Mouse (Mus musculus): ENCODE results near the gene Shh.
A peak's percentile ranks its signal among the peaks of the same experiment; 100 is the strongest.

Gene Shh

DNA sequence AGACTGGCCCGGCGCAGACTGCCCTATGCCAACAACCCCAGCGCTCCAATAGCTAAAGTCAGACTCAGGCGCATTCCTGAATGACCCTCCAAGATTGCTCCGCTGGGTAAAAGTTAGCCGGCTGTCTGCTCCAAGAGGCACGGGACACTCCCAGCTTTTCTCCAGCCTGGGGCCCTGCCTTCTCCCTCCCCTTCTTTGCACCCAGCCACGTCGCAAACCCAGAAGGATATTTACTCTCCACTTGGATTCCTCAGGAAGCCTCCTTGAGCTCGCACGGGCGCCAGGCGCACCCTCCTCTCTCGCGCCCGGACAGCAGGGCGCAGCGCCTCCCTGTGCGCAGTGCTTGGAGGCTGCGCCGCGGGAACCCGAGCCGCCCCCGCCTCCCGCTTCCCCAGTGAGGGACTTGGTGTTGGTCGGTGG is 8.2 kb downstream of the Shh start:
- DNase-seq, result no peak

DNA sequence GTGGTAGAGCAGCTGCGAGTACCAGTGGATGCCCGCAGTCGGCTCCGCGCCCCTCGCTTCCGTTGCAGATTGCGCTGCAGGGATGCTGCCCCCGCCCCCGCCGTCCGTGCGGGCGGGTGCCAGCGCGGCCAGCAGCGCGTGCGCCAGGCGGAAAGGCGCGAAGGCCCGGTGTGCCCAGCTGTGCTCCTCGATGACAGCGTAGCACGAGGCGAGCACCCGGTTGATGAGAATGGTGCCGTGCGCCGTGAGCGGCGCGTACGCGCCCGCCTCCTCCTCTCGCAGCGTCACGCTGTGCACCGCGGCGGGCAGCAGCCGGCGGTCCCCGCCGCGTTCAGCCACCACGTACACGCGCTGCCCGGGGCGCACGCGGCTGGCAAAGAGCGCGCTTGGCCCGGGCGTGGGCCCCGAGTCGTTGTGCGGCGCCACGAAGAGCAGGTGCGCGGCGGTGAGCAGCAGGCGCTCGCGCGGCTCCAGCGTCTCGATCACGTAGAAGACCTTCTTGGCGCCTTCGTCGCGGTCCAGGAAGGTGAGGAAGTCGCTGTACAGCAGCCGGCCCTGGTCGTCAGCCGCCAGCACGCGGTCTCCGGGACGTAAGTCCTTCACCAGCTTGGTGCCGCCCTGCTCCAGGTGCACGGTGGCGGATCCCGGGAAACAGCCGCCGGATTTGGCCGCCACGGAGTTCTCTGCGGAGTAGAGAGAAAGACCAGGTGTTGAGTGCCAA is 9.0 kb downstream of the Shh start:
- DNase-seq, result no peak

DNA sequence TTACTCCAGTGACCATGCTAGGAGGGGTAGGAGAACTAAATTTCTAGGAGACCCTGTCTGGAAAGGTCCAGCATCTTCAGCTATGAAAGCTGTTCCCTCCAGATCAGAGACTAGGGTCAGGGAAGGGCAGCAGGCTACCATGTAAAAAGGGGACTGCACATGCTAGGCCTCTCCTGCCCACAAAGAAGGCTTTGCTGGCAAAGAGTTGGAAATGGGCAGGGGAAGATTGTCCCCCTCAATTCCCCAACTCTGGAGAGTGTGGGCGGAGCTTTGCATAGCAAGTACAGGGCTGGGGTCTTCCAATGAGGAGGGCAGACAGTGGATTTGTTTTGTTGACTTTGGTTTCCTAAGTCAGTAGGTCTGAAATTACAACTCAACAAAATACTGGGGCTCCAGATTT is 10.7 kb downstream of the Shh start:
- DNase-seq, result no peak

DNA sequence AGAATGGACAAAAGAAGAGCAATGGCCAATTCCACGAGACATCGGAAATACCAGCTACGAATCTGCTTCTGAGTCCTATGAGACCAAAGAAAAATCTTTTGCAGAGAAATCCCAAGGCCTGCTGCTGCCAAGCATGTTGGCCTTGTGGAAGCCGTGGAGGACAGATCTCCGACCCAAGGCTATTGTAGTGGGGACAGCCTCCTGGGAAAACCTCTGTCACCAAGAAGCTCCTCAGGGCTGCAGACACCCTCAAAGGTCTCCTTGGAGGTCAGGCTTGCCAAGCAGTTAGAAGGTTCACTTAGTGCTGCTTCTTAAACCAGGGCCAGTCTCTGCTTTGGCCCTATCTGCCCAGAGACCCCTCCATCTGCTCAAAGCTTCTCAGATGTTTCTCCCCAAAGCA is 11.3 kb downstream of the Shh start:
- no peak for DNase-seq

DNA sequence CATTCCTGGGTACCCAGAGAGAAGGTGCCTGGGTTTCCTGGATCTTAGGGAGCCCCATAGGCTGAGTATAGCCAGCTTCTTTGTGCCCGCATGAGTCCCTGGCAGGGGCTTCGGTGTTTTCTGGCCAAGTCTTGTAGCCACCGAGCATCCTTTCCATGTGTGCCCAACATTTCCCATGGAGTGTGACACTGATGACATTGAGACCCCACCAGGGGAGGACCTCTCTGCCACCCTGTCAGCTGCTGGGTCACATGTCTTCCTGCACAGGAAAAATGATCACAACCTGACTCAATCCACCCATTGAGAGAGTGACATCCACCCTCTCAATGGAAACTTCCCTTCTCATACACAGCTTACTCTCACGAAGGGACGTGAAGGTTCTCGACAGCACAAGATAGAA is 12.5 kb downstream of the Shh start:
- DNase-seq, result no peak

DNA sequence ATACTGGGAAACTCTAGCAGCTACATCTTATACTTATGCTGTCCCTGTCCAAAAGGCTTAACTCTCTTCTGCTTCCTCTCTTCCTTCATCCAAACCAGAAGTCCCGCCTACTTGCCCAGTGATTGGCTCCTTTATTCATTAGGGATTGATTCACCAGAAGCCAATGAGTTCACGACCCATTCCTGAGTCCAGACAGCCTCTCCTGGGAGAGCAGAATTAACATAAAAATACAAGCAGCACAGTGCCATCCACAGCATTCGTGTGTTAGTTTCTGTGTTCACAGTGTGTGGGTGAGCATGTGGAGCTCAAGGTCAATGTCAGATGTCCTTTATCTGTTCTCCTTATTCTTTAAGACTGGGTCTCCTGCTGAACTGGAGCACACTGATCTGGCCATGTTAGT is 13.5 kb downstream of the Shh start:
- no peak for DNase-seq

DNA sequence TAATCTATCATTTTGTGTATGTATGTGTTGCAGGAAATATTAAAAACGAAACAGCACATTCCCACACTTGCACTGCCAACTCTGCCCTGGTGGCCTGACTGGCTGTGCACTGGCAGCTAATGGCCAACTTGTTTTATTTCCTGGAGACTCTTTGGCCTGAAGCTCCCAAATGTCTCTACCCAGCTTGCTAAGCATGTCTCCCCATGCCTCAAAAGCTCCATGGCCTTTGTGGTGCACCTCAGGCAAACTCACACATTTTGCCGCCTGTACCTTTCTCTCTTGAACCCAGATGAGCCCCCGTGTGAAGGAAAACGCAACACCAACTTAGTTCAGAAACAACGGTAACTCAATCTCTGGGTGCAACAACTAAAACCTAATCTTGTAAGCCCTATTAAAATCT is 14.0 kb downstream of the Shh start:
- DNase-seq, result no peak

DNA sequence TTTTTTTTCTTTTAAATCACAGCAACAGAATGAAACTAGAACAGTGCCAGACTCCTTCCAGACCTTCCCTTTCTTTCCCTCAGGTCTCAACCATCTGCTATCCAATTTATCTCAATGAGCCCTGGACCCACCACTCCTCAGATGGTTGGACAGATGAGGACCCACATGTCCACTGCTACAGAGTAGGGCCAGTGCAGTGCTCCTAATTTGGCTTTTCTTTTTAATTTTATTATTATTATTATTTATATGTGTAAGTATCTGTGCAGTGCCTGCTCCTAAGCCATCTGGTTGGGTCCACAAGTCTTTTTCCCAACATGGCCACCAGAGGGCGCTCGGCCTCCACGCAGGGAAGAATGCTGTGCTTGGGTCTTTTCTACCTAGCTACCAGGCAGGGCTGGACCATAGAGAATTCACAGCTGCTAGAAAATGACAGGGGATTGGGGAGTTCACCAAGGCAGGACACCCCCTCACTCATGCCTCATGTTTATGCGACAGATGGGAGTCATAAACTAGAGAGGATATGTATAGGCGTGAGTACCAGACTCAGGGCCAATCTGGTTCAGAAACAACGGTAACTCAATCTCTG is 15.9 kb downstream of the Shh start:
- DNase-seq, result peak; percentile 66

DNA sequence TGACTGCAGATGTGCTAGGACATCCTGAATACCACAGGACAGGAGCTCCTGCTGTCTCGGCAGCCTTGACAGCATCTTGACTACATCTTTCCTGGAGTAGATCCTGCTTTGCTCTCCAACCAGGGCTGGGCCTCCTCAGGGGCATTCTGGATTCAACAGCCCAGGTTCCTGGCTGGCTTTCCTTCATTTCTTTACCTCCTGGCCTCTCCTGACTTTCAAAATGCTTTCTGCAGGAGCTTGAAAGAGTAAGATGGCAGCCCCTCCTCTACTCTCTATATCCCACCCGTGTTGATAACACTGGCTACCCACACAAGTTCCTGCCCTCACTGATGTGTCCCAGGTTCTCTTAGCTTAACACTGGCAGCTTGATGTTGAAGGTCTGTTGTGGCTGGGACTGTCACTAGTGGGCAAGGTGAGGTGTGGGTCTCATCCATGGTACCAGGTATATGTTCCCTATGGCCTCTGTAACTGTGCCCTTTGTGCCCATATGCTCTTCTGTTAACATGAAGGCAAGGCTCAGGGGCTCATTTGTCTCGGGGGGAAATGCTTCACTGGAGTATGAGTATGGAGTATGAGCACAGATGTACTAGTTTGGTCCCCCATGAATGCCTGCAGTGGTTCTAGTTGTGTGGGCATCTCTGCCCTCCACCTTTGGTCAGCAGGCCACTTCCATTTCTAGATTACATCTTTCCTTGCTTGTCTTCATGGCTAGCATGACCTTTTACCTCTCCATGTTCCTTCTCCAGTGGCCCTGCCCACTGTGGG is 16.7 kb downstream of the Shh start:
- no peak for DNase-seq

DNA sequence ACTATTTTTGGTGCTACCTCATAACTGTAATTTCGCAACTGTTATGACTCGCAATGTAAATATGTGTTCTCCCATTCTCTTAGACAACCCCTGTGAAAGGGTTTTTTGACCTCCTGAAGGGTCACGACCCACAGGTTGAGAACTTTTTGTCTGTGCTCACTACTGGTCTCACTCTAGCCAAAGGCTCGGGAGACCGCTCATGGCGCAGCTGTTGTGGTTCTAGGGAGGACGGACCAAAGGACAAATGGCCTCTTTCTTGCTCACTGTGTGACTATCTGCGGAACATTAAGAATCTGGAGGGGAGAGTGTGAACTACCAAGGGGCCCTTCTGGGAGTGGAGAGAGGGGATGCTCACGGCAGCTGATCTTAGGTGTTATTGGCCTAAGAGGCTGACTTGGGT is 41.1 kb downstream of the Shh start:
- DNase-seq, result no peak

DNA sequence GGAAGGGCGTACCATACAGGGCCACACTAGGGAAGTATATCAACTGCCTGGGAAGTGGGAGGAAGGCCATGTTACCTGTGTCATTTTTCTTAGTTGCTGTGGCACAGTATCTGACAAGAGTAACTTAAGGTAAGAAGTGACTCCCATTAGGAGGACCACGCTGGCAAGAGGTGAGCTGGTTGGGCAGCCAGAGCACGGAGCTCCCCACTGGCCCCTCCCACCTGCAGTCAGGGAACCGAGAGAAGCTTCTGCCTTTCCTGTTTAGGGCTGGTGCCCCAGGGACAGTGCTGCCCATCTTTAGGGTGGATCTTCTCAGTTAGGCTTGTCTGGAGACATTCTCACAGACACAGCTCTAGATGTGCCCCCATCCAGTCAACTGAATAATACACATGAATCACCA is 43.3 kb downstream of the Shh start:
- DNase-seq, result no peak

DNA sequence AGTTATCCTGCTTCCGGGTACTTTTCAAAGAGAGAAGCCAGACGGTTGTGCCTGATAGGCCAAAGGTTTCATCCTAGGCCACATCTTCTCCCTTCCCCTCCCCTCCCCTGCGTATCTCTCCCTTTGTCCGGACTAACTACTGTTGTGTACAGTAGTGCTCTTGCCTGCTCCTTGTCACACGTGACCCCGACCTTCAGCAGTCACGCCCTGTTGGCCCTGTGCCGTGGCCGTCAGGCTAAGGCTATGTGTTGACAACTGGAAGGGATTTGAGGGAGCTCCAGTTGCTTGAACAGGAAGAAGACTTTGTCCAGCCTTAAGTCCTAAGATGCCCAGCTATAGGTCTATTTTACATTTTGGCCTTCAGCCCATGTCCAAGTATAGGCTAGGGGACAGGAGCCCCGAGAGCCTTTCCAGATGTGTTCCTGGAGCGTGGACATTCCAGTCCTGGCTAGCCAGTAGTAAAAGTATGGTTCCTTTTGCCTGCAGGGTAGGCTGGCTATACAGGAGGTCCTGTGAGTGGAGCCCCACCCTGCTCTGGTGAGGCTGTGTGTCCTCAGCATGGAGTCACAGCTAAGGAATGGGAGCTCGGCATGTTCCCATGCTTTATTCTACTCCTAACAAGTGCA is 47.3 kb downstream of the Shh start:
- no peak for DNase-seq

DNA sequence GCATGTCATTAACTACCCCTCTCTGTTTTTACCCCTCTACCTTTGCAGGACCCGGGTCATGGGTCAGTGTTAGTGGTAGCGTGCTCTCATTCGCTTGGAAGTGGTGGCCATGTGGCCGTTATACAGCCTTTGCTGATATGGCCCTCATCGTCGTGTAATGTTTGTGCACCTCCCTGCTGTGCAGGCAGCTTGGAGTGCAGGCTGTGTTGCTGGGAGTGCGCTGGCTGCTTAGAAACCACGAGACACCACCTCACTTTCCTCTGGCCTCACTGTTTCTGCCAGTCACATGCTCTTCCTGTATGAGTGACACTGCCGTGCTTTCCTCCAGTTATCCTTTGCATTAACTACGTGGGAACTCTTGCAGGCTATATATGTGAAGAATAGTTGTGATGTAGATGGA is 48.3 kb downstream of the Shh start:
- no peak for DNase-seq

DNA sequence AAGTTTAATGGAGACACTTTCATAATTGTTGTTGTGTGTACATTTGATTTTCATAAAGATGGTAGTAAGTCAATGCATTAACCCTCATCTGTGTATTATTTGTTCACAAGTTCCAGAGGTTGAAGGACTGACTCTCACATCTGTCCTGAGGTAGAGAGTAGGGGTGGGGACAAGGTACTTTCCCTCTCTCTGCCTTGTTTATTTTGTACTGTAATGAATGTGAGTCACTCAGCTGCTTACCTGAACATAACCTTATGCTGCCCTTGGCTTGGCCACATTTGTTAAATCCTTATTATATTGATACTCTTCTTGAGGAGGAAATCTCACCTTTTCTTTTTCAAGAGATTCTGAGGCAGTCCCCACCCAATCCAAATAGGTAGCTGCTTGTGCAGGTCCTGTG is 51.0 kb downstream of the Shh start:
- DNase-seq, result no peak

DNA sequence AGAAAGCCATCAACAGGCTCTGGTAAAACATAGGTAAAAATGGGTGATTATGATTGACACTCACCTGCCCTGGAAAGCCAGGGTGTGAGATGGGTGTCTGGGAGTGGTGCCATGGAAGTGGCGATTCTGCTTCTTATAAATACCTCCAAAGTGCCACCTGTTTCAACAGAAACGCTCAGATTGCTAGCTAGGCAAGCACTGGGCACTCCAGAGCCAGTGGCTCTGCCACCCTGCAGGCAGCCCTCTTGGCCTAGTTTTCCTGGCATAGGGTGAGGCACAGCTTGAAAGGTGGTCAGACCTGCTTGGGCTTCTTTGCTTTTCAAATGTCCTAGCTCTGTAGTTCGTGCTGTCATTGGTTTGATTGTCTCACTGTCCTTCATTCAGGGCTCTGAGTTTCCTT is 53.0 kb downstream of the Shh start:
- DNase-seq, result peak; percentile 74

DNA sequence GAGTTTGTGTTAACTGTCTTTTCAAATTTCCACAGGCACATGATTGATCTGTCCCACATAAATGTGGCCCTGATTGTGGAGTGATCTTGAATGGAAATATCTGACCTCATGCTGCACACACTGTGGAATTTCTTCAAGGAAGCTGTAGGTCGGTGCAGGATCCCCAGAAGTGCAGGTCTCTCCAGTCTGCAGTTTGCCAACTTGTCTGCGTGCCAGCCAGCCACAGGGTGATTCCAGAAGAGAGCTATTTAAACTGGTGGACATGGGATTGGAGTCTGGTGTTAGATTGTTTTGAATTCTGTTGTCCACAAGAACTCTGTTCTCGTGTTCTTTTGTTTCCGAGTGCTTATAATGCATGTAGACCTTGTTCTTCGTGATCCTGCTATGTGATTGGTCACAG is 53.5 kb downstream of the Shh start:
- peak; percentile 44 for DNase-seq

DNA sequence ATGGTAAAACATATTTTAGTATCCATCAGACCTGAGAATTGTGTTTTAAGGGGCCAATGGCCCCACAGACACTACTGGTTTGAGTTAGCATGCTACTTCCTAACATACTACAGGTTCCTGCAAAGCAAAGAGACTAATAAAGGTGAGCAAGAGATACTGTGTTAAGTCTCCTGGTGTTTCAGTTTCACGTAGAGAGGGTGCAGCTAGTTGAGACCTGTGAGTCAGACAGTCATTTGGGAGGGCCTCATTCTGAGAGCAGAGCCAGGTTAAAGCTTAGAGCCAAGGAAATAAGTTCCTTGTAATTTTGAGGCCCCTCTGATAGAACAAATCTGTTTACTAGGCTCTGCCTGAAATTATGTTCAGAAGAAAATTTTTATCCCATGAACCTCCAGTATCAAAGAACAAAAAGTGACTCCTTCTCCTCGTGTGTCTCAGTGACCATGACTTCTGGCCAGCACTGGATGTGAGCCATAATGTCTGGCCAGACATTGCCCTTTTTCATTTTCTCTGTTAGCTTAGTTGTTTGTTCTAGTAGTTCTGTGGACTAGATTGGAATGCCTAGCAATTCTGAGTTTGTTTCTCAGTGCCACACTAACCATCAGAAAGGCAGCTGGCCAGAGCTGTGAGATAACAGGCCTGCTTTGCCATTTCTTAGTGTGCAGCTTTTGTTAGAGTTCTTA is 54.9 kb downstream of the Shh start:
- no peak for DNase-seq

Data from cerebellum, adult 9-11 months (tissue).